Mouse (Mus musculus): ENCODE data around the gene Snap47. TPM values are rescaled to one million over a fixed set of nuclear protein-coding genes. Genes with fewer than 3 reads are reported as not detected.

The Snap47 gene
- polyA plus RNA-seq, 1 experiment from 2014 or later, result 90.6 TPM

DNA sequence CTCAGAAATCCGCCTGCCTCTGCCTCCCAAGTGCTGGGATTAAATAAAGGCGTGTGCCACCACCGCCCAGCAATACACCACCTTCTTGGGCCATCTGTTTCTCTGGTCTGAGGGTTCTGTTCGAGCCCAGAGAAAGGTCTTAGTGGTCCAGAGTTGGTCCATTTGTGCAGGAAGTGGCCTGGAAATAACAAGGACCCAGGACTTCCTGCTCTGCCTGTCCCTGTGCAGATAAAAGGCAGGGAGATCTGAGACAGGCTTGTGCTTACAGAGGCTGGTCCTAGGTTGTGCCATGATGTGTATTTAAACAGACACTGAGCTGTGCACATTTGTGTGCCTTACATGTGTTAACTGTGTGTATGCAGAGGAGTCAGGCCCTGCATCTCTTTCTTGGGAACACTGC lies 62.2 kb downstream of the Snap47 start:
- Histone ChIP-seq H3K9ac (ENCODE audit: low read depth, low read length) (no peak overlapping the region), H3K36me3 (ENCODE audit: insufficient read depth, low read length) (no peaks in the 10 kb centered on the region), H3K4me3 (replicated peaks; ENCODE audit: low read depth, low read length) (no peak overlapping the region), H3K9me3 (replicated peaks; ENCODE audit: low read length) (no peaks in the 10 kb centered on the region), H3K27ac (no peak overlapping the region), H3K4me2 (ENCODE audit: low read length) (no peak overlapping the region), H3K27me3 (ENCODE audit: insufficient read depth, low read length) (no peaks in the 10 kb centered on the region), H3K4me1 (replicated peaks; ENCODE audit: insufficient read depth, low read length) (peaks cover 15% of the 10 kb centered on the region)
- 89% methylated on average over 4 of the region's 4 CpGs for WGBS
- DNase-seq (ENCODE audit: low spot score) (no peak), ATAC-seq (replicated peaks; ENCODE audit: low FRiP score, low read depth) (no peak)
- TF ChIP-seq CTCF (IDR thresholded peaks at IDR 0.05; ENCODE audit: low read depth), result no peak

- Histone ChIP-seq H3K36me3 (ENCODE audit: insufficient read depth, low read length) (no peaks in the 10 kb centered on the region), H3K9ac (ENCODE audit: low read depth, low read length) (no peak overlapping the region), H3K4me2 (ENCODE audit: low read length) (no peak overlapping the region), H3K9me3 (replicated peaks; ENCODE audit: low read length) (no peaks in the 10 kb centered on the region), H3K27ac (no peak overlapping the region), H3K4me3 (replicated peaks; ENCODE audit: low read depth, low read length) (no peak overlapping the region), H3K27me3 (ENCODE audit: insufficient read depth, low read length) (no peaks in the 10 kb centered on the region), H3K4me1 (replicated peaks; ENCODE audit: insufficient read depth, low read length) (peaks cover 15% of the 10 kb centered on the region)
- DNase-seq (ENCODE audit: low spot score) (no peak), ATAC-seq (replicated peaks; ENCODE audit: low FRiP score, low read depth) (no peak)
- WGBS, result 34% methylated on average over 4 of the region's 4 CpGs
- no peak for TF ChIP-seq CTCF (IDR thresholded peaks at IDR 0.05; ENCODE audit: low read depth)
These were observed 63.5 kb downstream of the Snap47 start for GRCm38 (mm10) chr11:59387471-59387870.

GRCm38 (mm10) chr11:59385123-59385522 lies 65.9 kb downstream of the Snap47 start:
- no peaks in the 10 kb centered on the region for H3K27me3 ChIP-seq (ENCODE audit: insufficient read depth, low read length)
- H3K4me1 ChIP-seq (replicated peaks; ENCODE audit: insufficient read depth, low read length), result peaks cover 15% of the 10 kb centered on the region
- H3K4me3 ChIP-seq (replicated peaks; ENCODE audit: low read depth, low read length), result no peak overlapping the region
- H3K9ac ChIP-seq (ENCODE audit: low read depth, low read length), result no peak overlapping the region
- no peak for TF ChIP-seq CTCF (IDR thresholded peaks at IDR 0.05; ENCODE audit: low read depth)
- peak; percentile 43 for ATAC-seq (replicated peaks; ENCODE audit: low FRiP score, low read depth)
- no peak overlapping the region for H3K4me2 ChIP-seq (ENCODE audit: low read length)
- 13% methylated on average over 8 of the region's 8 CpGs for WGBS
- peak; percentile 61 for DNase-seq (ENCODE audit: low spot score)
- no peak overlapping the region for H3K27ac ChIP-seq
- no peaks in the 10 kb centered on the region for H3K9me3 ChIP-seq (replicated peaks; ENCODE audit: low read length)
- no peaks in the 10 kb centered on the region for H3K36me3 ChIP-seq (ENCODE audit: insufficient read depth, low read length)

DNA sequence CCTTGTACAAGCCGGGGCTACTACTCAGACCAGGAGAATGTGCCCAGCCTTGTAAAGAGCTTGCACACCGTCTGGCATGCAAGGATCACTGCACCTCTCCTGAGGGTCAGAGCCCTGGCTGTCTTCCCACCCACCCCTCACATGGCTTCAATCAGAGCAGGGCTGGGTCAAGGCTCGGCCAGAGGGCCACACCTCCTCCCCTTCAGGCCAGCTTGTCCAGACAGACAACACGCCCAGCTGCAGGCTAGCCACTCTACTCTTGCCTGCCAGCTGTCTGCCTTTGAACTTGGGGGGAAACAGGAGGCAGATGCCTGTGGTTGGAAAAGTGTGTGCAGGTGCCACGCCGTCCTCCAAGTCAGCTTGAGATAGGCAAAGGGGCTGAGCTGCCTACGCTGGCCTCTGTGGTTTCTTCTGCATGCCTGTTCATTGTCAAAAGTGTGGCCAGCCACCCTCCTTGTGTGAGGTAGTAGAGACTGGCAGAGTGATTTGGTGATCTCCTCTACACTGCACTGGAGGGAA lies 66.5 kb downstream of the Snap47 start:
- 28% methylated on average over 7 of the region's 7 CpGs for WGBS
- ATAC-seq (replicated peaks; ENCODE audit: low FRiP score, low read depth) (peak; percentile 68), DNase-seq (ENCODE audit: low spot score) (peak; percentile 46)
- Histone ChIP-seq H3K4me2 (ENCODE audit: low read length) (no peak overlapping the region), H3K36me3 (ENCODE audit: insufficient read depth, low read length) (no peaks in the 10 kb centered on the region), H3K9ac (ENCODE audit: low read depth, low read length) (no peak overlapping the region), H3K27me3 (ENCODE audit: insufficient read depth, low read length) (no peaks in the 10 kb centered on the region), H3K4me1 (replicated peaks; ENCODE audit: insufficient read depth, low read length) (peaks cover 15% of the 10 kb centered on the region), H3K27ac (no peak overlapping the region), H3K4me3 (replicated peaks; ENCODE audit: low read depth, low read length) (no peak overlapping the region), H3K9me3 (replicated peaks; ENCODE audit: low read length) (no peaks in the 10 kb centered on the region)
- TF ChIP-seq CTCF (IDR thresholded peaks at IDR 0.05; ENCODE audit: low read depth), result no peak

DNA sequence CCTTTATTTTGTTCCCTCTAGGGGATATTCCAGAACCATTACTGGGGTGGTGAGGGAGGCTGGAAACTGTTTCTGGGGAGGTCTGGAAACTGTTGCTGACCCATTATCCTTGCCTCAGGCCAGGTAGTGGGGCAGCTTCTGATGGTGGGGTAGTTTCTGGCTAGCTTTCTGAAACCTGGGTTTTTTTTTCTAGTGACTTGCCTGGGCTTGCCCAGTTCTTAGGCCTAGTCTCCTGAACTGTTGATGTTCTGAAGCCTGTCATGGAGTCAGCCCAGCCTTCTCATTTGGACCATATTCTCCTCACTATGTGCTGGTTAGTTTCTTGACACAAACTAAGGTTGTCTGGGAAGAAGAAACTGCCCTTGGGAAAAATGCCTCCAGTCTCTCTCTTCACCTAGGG lies 71.4 kb downstream of the Snap47 start:
- no peaks in the 10 kb centered on the region for H3K27me3 ChIP-seq (ENCODE audit: insufficient read depth, low read length)
- H3K4me1 ChIP-seq (replicated peaks; ENCODE audit: insufficient read depth, low read length), result peaks cover 7% of the 10 kb centered on the region; the same call in 1 of the 2 replicates
- H3K9me3 ChIP-seq (replicated peaks; ENCODE audit: low read length), result no peaks in the 10 kb centered on the region
- no peak overlapping the region for H3K4me2 ChIP-seq (ENCODE audit: low read length)
- no peak overlapping the region for H3K4me3 ChIP-seq (replicated peaks; ENCODE audit: low read depth, low read length)
- no peak for TF ChIP-seq CTCF (IDR thresholded peaks at IDR 0.05; ENCODE audit: low read depth)
- no peaks in the 10 kb centered on the region for H3K36me3 ChIP-seq (ENCODE audit: insufficient read depth, low read length)
- ATAC-seq (replicated peaks; ENCODE audit: low FRiP score, low read depth) (no peak), DNase-seq (ENCODE audit: low spot score) (no peak)
- no peak overlapping the region for H3K27ac ChIP-seq
- no peak overlapping the region for H3K9ac ChIP-seq (ENCODE audit: low read depth, low read length)

DNA sequence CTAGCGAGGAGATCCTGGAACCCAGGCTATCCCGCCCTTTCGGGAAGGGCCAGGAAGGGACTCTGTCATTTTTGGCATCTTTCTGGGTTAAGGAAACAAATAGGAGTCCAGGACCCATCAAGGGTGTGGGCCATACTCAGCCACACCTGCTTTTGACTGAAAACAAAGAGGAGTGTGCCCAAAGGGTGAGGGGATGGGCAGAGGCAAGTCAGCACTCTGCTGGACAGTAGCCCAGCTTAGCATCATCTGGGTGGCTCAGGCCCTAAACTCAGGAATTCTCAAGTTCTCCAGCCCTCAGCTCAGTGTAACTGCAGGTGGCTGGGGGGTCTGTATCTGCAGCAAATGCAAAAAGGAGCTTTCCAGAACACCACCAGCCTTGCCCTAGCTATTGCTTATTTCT lies 73.0 kb downstream of the Snap47 start:
- 85% methylated on average over 3 of the region's 3 CpGs for WGBS
- ATAC-seq (replicated peaks; ENCODE audit: low FRiP score, low read depth), result no peak

GRCm38 (mm10) chr11:59375475-59375874 lies 75.5 kb downstream of the Snap47 start, which contains the start of gene Prss38:
Gene Prss38 (minus strand): TSS chr11:59375657.
- no peaks in the 10 kb centered on the region for H3K4me1 ChIP-seq (replicated peaks; ENCODE audit: insufficient read depth, low read length)
- no peak within 1 kb of the TSS for H3K27ac ChIP-seq
- H3K9ac ChIP-seq (ENCODE audit: low read depth, low read length), result no peak within 1 kb of the TSS
- no peaks in the 10 kb centered on the region for H3K36me3 ChIP-seq (ENCODE audit: insufficient read depth, low read length)
- no peak within 1 kb of the TSS for H3K4me3 ChIP-seq (replicated peaks; ENCODE audit: low read depth, low read length)
- ATAC-seq (replicated peaks; ENCODE audit: low FRiP score, low read depth) (no peak), DNase-seq (ENCODE audit: low spot score) (no peak)
- TF ChIP-seq CTCF (IDR thresholded peaks at IDR 0.05; ENCODE audit: low read depth), result peak; percentile 31; the same call in 1 of the 2 replicates
- 80% methylated on average over 16 of the region's 16 CpGs for WGBS
- H3K4me2 ChIP-seq (ENCODE audit: low read length), result no peak within 1 kb of the TSS
- no peaks in the 10 kb centered on the region for H3K9me3 ChIP-seq (replicated peaks; ENCODE audit: low read length)
- H3K27me3 ChIP-seq (ENCODE audit: insufficient read depth, low read length), result no peaks in the 10 kb centered on the region

More for the DNA sequence above, 73.0 kb downstream of the Snap47 start:
- no peak for TF ChIP-seq CTCF (IDR thresholded peaks at IDR 0.05; ENCODE audit: low read depth)
- Histone ChIP-seq H3K9ac (ENCODE audit: low read depth, low read length) (no peak overlapping the region), H3K4me3 (replicated peaks; ENCODE audit: low read depth, low read length) (no peak overlapping the region), H3K4me1 (replicated peaks; ENCODE audit: insufficient read depth, low read length) (no peaks in the 10 kb centered on the region), H3K9me3 (replicated peaks; ENCODE audit: low read length) (no peaks in the 10 kb centered on the region), H3K36me3 (ENCODE audit: insufficient read depth, low read length) (no peaks in the 10 kb centered on the region), H3K27ac (no peak overlapping the region), H3K27me3 (ENCODE audit: insufficient read depth, low read length) (no peaks in the 10 kb centered on the region), H3K4me2 (ENCODE audit: low read length) (no peak overlapping the region)
- no peak for DNase-seq (ENCODE audit: low spot score)

Data from kidney, postnatal 0 days (tissue).